Mouse (Mus musculus) splenic B cell, adult 2 months (primary cell): ENCODE data around the gene Smc6.

Source experiments
- DNase-seq: peaks from one replicate; pipeline ENCODE4 v3.0.0-alpha.2; 2011; ENCODE audit warnings: low read depth, low spot score
- H3K27me3 ChIP-seq: 2 replicates; pipeline ENCODE4 v1.6.1; 2012; ENCODE audit warnings: mild to moderate bottlenecking, low read length, moderate library complexity, mixed read lengths; ENCODE audit not compliant: control insufficient read depth, poor library complexity, insufficient read depth, severe bottlenecking
- H3K36me3 ChIP-seq: 2 replicates; pipeline ENCODE4 v1.6.1; 2012; ENCODE audit warnings: mild to moderate bottlenecking, low read length, moderate library complexity, mixed read lengths; ENCODE audit not compliant: control insufficient read depth, poor library complexity, insufficient read depth, severe bottlenecking

Smc6 gene

DNA sequence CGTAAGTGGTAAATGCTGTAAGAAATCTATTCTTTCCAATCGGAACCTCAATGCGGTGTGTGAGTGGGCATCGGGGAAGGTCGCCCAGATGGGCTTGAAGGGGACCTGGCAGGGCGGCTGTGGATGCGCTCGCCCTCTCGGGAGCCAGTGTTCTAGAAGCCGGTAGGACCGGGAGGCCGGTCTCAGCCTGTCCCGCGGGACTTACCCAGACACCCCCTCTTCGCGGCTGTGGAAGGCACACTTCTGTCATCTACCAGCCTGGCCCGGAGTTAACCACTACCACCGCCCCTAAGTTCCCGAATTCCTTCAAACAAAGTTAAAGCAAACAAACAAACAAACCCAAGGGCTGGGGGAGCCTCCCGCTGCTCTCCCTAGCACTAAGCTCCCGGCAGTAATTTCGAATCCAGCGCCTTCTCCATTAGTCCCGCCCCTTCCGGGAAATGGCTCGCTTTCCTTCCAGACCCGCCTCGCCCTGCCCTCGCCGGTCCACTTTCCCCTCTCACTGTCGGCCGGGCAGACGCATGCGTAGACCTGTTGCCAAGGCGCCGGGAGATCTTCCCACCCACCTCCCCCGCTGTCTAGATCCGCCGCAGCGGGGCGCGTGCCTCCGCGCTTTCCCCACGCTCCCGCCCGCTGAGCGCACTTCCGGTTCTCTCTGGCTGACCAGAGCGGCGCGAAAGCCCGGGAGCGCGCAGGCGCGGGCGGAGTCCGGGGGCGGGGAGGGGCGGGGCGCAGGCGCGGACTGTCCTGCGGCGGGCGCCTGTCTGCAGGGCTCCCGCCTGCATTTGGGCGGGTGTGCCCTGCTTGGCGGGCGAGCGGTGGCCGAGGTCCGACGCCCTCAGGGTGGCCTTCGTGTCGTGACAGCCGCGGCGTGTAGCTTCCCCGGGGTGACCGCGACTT lies at the start of gene Smc6, which contains the start of gene Gen1:
Gene Smc6, plus strand, starts transcription at position 505 of the 900 bp plus-strand sequence.
Gene Gen1, minus strand, starts transcription at position 420 of the 900 bp plus-strand sequence.
- no peaks in the 10 kb centered on the region for H3K27me3 ChIP-seq
- peak; percentile 98 for DNase-seq
- H3K36me3 ChIP-seq: 0 out of 2 replicates have a peak, but pooled peaks cover under 1% of the 10 kb centered on the region

- no peaks in the 10 kb centered on the region for H3K36me3 ChIP-seq
- DNase-seq: no peak
- H3K27me3 ChIP-seq: no peaks in the 10 kb centered on the region
Observed at GRCm38 (mm10) chr12:11216454-11216853, 49.2 kb upstream of the Smc6 start.

DNA sequence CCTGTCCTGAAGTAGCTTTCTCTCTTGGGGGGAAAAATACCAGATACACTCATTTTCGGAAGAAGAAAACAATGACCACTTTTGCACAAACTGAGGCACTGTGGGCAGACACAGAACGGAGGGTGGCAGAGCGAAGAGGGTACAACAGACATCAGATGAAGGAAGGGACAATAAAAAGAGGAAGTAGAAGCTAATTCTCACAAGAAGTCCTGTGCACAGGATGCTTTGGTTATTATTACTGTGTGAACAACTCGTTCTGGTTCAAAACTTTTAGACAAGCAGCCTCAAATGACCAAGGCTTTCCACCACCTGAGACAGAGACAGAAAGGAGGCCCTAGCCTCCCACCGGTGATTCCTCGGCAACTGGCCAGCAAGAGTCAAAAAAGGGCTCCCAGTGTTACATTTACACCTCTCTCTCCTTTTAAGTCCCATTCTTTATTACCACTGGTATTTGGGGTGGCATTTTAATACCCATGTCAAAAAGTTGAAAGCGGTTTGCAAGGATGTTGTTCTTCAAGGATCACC lies 47.9 kb upstream of the Smc6 start:
- peak; percentile 76 for DNase-seq
- H3K27me3 ChIP-seq: no peaks in the 10 kb centered on the region
- H3K36me3 ChIP-seq: no peaks in the 10 kb centered on the region

DNA sequence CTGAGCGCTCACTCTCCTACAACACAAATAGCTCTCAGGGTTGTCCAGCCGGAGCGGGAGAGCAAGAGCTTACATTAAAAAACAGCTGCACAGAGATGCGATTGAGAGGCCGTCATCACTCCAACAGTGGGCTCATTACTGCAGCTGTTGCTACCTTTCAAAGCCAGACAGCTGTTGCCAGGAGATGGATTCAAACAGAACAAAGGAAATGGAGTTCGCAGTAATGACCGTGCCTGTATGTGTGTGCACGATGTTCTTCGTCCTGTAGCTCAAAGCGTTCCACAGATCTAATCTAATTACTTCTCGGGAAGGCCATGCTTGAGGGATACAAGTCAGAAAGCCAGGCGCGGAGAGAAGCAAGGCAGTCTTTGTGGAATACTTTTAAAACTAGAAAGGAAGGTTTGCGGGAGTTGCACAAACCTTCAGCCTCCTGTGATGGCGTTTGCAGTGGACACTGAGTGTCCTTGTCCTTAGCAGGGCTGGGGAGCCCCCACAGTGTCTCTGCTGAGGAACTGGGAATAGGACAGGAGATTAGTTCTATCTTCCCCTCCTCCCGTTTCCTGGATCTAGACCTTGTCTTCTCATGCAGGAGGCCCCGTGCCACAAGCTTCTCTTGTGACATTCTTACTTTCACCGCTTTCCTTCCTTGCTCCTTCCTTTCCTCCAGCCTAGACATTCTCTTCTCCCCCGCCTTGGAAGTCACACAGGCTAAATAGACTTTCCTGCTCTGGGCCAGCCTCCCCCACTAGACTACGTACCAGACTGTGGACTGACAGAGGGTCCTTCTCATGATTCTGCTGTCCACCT lies 44.0 kb upstream of the Smc6 start:
- no peaks in the 10 kb centered on the region for H3K36me3 ChIP-seq
- no peaks in the 10 kb centered on the region for H3K27me3 ChIP-seq
- DNase-seq: no peak

GRCm38 (mm10) chr12:11222566-11222965 lies 43.1 kb upstream of the Smc6 start:
- Histone ChIP-seq H3K36me3 (no peaks in the 10 kb centered on the region), H3K27me3 (no peaks in the 10 kb centered on the region)
- peak; percentile 50 for DNase-seq

GRCm38 (mm10) chr12:11223090-11223489 lies 42.6 kb upstream of the Smc6 start:
- no peaks in the 10 kb centered on the region for H3K36me3 ChIP-seq
- no peaks in the 10 kb centered on the region for H3K27me3 ChIP-seq
- no peak for DNase-seq

- Histone ChIP-seq H3K36me3 (no peaks in the 10 kb centered on the region), H3K27me3 (no peaks in the 10 kb centered on the region)
- DNase-seq: no peak
Observed at GRCm38 (mm10) chr12:11224722-11225121, 41.0 kb upstream of the Smc6 start.

DNA sequence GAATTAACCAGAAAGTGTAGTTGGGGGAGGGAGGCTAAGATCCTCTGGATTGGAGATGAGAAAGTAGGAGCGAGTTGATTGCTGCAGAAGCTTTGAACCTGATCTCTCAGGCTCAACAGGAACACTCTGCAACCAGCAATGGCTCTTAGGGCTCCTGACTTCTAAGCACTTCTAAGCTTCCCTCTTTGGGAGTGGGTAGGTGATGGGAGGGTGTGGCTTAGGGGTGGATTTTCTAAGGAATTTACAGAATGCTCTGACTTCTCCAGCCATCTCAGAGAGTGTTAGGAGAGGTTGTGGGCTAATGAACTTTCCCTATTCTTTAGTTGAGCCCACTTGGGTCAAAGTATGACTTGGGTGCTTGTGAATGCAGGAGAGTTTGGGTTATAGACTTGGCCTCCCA lies 39.6 kb upstream of the Smc6 start:
- no peaks in the 10 kb centered on the region for H3K27me3 ChIP-seq
- no peaks in the 10 kb centered on the region for H3K36me3 ChIP-seq
- no peak for DNase-seq

DNA sequence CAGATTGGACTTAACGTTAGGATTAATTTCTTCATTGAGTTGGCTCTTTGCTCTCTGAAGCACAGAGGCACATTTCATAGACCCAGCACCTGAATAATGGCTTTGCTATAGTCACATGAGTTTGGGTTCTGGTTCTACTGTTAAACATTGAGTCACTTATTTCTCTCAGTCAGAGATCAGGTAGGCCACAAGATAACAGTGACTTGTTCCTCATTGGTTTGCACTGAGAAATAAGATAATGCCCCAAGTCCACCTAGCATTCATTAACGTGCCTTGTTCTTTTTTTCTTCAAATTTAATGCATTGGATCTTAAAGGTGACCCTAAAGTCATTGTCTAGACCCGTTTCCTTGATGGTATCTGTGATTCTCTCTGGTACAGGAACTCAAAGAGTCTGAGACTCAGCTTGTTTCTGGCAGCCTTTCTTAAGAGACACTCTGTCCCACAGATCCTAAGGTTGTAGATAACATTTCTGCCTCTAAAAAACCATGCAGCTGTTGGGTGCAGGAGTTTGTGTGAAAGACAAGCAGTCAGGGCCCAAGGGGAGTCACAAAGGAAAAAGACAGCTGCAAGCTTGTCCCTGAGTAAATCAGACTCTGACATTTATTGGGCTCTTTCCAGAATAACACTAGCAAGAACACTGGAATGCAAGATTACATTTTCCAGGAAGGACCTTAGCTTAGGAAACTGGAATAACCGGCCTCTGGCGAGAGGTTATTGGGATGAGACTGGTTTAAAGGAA lies 39.0 kb upstream of the Smc6 start:
- DNase-seq: no peak
- Histone ChIP-seq H3K27me3 (no peaks in the 10 kb centered on the region), H3K36me3 (no peaks in the 10 kb centered on the region)

GRCm38 (mm10) chr12:11230267-11230666 lies 35.4 kb upstream of the Smc6 start:
- no peak for DNase-seq
- no peaks in the 10 kb centered on the region for H3K27me3 ChIP-seq
- no peaks in the 10 kb centered on the region for H3K36me3 ChIP-seq

DNA sequence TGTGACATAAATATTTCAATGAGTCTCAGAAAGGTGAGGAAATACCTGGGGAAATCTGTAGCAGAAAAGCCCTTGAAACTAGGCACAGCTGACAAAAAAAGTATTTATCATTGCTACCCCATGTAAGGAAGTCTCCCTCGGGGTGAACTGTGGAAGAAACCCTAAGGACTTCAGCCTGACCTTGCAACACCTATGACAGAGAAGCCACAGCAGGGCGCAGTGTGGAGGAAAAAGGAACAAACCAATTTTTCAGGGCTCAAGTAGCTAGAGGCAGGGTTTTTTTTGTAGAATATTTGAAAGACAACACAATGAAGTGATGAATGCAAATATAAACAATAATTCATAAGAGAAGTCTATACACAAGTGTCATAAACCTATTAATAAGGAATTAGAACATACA lies 29.7 kb upstream of the Smc6 start:
- Histone ChIP-seq H3K36me3 (no peaks in the 10 kb centered on the region), H3K27me3 (no peaks in the 10 kb centered on the region)
- no peak for DNase-seq

GRCm38 (mm10) chr12:11247460-11247859 lies 18.2 kb upstream of the Smc6 start:
- no peak for DNase-seq
- no peaks in the 10 kb centered on the region for H3K36me3 ChIP-seq
- H3K27me3 ChIP-seq: no peaks in the 10 kb centered on the region

- H3K36me3 ChIP-seq: no peaks in the 10 kb centered on the region
- H3K27me3 ChIP-seq: no peaks in the 10 kb centered on the region
- DNase-seq: no peak
Observed at GRCm38 (mm10) chr12:11250322-11250721, 15.4 kb upstream of the Smc6 start.

DNA sequence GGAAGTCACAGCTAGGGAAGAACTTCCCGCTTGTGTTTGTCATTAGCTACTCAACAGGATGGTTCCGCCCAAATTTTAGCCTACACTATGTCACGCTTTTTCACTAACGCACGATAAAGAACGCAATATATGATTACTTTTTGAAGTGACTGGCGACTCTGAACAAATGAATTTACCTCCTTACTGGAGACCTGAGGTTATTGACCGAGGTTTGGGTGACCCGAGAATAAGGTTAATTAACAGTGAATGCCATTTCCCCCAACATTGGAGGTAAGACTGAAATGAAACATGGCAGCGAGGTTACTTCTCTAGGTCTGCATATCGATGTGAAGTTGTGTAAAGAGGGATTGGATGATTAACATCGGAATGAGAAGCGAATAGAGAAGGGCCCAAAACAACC lies 791 bp upstream of the Smc6 start:
- no peaks in the 10 kb centered on the region for H3K36me3 ChIP-seq
- no peaks in the 10 kb centered on the region for H3K27me3 ChIP-seq
- DNase-seq: no peak
